Mouse (Mus musculus): ENCODE measurements at regions not wholly inside any gene's neighbourhood (a gene's known extent, or its start where the extent isn't known, plus 50 kb on each side); places are given as distances from the start of the nearest gene placed in this dataset.
"Not testable (repeated sequence)": the region's sequence is repeated elsewhere in the genome, so short reads cannot be mapped to it uniquely, and the experiment has no call there.

DNA sequence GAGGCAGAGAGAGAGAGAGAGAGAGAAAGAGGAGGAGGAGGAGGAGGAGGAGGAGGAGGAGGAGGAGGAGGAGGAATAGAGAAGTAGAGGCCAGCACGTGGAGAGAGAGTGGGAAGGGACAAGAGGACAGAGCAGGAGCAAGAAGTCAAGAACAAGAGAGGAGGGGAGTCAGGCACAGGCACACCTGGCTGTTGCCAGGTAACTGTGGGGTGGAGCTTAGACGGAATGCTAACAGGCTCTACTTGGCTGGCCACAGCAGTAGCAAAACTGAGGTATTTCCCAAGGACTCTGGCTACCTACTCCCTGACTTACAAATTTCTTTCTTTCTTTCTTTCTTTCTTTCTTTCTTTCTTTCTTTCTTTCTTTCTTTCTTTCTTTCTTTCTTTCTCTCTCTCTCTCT is 57.1 kb upstream of the Max start:
- DNase-seq; intact Hi-C loops (cut with DNase I): not testable (repeated sequence)

DNA sequence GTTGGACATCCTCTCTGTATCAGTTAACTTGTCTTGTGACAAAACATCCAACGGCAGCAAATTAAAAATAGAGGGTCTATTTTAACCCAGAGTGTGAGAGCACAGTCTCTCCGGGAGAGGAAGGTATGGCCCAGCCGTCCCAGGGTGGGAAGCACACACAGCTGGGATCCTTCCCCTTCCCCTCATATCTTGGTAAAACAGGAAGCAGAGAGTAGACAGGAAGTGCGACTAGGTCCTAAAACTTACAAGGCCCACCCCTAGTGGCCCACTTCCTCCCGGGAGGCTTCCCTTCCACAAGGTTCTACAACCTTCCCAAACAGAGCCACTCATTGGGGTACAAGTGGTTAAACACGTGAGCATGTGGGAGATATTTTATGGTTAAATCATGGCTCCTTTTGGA is 56.4 kb upstream of the Max start:
- intact Hi-C loops (cut with DNase I): no loop called here
- no peak for DNase-seq

GRCm38 (mm10) chr12:77014908-77015307 is 52.9 kb upstream of the Max start:
- intact Hi-C loops (cut with DNase I): no loop called here
- DNase-seq: no peak

Small RNAs in the stretch of these regions (microRNA-seq; reads per million reads assigned to microRNA genes)
- 0 reads per million in 2 experiments for gene Gm22696 (ENCODE audit: borderline number of aligned reads in 2 of 2)
